Mouse (Mus musculus) heart, postnatal 0 days (tissue): ENCODE measurements around the gene Klhl18.

ENCODE experiments used
- CTCF ChIP-seq: IDR thresholded peaks from 2 replicates; pipeline ENCODE4 v1.5.1; 2016; ENCODE audit warnings: antibody characterized with exemption, control low read depth, low read depth
- EP300 ChIP-seq: IDR thresholded peaks from 2 replicates; pipeline ENCODE4 v1.6.1; 2016; ENCODE audit warnings: antibody characterized with exemption, low read depth

GRCm38 (mm10) chr9:110431241-110431640, 45.3 kb downstream of the Klhl18 start:
- TF ChIP-seq CTCF: no peak
- no peak for TF ChIP-seq EP300
